Mouse (Mus musculus) T-helper 1 cell (primary cell): Measurements from ENCODE around the gene Atp11a.

Experiments used
- in situ Hi-C: fragments of 300-600 bp; cut with MboI, MseI; formaldehyde crosslinking; loops from one replicate; pipeline ENCODE4 v1.15.1; 2025; ENCODE audit warnings: high pct_unique_total_duplicates

Atp11a gene

DNA sequence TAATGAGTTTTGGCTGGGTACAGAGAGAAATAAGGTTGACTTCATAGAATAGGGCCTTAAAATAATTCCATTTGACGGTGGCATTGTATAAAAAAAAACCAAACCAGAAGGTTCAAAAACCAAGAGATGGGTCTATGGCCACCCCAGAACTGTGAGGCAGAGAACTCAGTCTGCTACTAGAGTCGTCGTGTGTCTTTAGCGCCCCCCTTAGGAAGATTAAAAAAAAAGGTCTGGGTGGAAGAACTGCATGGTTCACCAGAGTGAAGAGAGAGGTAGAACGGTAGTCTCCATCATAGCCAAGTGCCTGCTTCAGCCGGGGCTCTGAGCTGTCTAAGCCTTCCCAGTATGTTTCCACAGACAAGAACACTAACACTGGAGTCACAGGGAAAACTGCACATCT is 54.4 kb downstream of the Atp11a start:
- in situ Hi-C loops: no loop called here

DNA sequence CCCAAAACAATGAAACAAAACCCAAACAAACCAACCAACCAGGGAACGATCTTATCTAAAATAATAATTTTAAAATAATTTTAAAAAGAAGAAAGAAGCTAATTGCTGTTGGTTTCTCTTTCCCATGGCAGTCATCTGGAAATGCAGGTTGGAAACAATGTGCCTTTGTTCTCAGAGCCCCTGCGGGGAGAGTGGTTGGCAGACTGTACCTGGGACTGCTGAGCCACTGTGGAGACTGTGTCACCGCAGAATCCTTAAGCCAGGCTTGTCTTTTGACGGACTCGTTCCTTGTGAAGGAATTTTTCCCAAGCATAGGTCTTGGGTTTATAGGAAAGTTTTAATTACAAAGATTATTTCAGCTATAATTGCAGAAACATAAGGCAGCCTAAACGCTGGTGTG is 59.6 kb downstream of the Atp11a start:
- in situ Hi-C loops: no loop called here

- in situ Hi-C loops: no loop called here
Measured at GRCm38 (mm10) chr8:12822892-12823291, 66.1 kb downstream of the Atp11a start.

DNA sequence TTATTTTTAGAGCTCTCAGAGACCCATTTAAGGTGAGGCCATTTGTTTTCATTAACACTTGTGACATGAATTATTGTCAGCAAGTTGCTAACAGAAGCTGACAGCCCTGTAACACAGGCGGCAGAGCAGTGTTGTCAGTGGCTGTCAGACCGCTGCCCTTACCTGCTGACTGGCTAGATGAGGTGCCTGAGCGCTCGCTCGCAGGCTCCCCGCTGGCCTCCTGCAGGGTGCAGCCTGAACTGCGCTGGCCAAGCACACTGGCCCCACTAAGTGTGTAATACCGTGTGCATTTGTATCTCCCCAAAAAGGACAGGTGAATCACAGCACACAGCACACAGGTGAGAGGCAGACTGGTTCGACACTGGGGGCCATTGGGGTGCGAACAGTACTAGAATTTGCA is 67.7 kb downstream of the Atp11a start:
- in situ Hi-C loops: no loop called here

DNA sequence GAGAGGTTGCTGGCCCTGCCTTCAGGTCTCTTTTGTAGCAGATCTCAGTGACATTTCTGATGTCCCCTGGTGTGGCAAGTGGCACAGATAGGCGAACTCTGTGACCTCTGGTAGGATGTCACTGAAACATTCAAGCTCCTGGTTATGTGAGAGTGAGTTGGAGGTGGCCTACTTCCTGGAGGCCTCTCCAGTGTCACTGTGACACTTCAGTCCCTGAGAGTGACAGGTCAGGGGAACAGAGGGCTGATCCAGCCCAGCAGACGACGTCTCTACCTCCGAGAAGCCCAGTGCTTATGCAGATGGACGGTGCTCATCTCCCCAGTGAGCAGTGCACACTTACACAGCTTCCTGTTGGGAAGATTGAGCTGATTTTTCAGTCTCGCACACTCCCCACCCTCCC is 68.4 kb downstream of the Atp11a start:
- in situ Hi-C loops: no loop called here

DNA sequence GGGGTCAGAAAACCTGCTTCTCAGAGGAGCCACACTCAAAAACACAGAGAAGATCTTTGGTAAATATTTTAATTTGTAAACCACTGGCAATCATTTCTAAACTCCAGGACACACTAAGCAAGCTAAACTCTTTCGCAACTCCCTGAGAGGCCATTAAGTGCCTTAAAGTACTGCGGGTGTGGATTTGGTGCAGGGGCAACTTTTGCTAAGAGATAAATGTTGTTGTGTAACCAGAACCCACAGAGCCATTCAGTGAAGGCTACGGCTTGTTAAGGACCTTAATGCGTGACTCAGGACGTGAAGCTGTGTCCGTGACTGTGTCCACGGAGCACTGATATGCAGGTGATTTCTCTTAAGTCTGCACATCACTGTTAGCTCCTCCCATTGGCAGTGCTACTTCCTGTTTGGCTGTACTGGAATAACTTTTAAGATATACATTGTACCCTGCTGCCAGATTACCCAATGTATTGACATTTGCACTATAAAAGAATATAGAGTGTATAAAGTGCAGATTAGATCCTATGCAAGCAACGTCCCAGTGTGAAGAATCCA is 68.9 kb downstream of the Atp11a start:
- in situ Hi-C loops: no loop called here

DNA sequence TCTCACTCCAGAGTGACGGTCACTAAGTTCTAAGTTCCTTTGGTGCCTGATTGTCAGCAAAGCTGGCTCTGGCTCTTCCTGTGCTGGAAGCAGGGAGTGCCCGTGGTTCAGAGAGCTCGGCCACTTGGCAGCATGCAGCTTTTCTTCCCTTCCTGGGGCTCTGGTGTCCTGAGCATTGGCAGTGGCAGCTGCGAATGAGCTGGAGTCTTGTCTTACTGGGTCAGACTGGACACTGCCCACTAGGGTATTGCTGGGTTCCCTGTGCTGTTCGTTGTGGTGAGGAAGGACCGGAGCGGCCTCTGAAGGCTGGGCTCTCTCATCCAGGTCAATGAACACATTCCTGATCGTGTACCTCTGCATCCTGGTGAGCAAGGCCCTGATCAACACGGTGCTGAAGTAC is 70.3 kb downstream of the Atp11a start:
- in situ Hi-C loops: no loop called here

DNA sequence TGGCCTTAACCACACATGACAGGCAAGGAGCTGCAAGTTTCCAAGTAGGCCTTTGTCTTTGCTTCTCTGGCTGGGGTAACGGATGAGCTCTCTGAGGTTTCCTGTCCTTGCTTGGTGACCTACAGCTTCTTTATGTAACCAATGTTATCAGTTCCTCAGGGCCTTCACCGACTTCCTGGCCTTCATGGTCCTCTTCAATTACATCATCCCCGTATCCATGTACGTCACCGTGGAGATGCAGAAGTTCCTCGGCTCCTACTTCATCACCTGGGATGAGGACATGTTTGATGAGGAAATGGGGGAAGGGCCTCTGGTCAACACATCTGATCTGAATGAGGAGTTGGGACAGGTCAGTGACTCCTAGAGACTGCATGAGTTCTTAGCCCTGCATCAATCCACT is 71.5 kb downstream of the Atp11a start:
- in situ Hi-C loops: no loop called here

DNA sequence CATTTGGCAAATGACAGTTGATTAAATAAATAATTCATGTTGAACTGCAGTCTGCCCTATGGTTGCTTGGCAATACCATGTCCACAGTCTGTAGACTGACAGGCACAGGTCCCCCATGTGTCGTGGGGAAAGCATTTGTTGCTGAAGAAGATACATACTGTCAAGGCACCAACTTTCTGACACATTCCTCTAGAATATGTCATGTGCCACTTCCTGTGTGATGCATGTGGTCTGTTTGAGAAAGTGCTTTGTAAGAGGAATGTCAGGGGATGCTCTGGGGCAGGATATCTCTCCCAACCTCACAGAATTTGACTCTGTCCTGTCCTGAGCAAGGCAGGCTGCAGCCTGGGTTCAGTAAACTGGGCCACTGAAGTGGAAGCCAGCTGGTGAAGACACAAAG is 72.6 kb downstream of the Atp11a start:
- in situ Hi-C loops: no loop called here

DNA sequence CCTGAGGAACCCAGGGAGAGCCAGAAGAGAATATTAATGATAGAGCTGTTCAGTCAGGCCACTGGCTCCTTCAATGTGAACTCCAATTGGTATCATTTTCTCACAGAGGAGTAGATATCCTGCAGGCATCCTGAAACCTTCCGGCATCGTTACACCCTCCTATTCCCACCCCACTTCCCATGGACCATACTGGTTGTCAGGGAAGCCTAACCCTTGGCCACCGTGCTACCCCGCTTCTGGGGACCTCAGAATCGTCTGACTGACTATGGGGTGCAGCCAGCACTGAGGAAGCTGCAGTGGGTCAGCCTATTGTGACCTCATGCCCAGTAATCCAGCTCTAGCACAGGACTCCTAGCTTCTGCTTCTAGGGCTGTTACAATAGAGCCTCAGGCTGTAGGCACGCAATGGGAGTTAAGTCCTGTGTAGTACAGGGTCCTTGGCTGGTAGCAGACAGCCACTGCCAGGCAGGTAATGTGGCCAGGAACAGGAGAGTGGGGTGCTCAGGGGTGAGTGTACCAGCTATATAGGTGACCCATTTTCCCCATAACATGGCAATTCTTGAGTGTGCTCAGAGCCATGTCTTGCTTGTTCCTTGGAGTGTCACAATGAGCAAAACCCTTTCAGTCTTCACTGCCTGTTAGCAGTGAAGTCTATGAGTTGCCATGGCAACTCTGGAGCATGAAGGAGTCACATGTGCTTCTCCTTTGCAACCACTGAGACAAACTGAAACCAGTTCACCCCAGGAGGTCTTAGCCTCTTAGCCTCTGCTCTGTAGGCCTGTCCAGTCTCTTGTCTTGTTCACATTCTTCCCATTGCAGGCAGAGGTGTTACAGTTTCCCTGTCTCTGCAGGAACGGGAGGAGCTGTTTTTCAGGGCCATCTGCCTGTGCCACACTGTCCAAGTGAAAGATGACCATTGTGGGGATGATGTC is 75.1 kb downstream of the Atp11a start:
- in situ Hi-C loops: no loop called here

DNA sequence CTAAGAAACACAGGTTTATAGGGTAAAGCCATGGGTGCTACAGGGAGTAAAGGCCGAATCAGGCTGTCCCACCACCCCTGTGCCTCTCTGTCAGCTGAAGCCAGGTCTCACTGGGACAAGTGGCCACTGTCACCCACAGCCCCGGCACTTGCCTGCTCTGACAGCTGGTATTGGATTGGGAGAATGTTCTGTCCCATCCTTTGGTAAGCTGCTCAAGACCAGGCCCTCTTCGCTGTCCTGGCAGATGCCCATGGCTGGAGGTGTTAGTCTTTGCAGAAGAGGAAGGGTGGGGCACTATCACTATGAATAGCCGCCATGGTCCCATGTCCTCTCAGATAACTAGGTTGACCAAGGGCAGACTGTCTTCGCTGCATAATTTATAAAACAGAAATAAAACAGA is 76.8 kb downstream of the Atp11a start:
- in situ Hi-C loops: no loop called here

- in situ Hi-C loops: no loop called here
Measured at GRCm38 (mm10) chr8:12840834-12841233, 84.0 kb downstream of the Atp11a start.

DNA sequence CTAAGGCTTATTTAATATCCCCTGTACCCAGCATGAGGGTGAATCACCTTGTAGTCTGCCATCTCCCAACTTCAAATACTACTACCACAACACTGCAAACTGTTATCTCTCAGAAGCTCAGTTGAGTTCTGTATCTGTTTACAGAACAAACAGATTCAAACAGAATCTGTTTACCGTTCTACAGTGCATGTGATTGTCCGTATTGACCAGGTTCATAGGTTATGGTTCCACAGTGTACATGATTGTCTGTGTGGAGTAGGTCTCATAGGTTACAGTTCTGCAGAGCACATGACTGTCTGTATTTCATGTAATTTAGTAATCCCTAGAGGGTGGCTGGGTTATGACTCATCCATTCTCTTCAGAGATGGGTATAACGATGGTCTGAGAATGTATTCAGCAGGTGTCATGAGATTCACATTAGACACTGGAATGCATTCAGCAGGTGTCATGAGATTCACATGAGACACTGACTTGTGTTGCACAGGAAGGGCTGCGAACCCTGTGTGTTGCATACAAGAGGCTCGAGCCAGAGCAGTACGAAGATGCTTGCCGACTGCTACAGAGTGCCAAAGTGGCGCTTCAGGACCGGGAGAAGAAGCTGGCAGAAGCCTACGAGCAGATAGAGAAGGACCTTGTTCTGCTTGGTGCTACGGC is 85.7 kb downstream of the Atp11a start:
- in situ Hi-C loops: no loop called here

- in situ Hi-C loops: no loop called here
Measured at GRCm38 (mm10) chr8:12844347-12844950, 87.6 kb downstream of the Atp11a start.

- in situ Hi-C loops: no loop called here
Measured at GRCm38 (mm10) chr8:12846447-12846846, 89.6 kb downstream of the Atp11a start.

DNA sequence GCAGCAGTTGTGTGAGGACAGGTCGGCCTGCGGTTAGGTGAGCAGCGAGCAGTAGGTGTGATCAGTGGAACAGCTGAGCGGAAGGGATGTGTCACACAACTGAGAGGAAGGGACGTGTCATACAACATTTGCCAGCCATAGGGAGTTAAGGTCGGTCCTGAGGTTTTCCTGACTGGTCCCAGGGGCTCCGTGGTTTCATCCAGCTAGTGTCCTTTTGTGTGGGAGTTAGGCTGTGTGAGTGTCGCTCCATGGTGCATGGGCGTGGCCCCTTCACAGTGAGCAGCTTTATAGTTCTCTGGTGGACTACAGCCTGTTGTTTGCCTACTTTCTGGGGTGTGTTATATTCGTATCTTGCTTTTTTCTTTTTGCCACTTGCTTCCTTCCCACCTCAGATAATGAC is 94.4 kb downstream of the Atp11a start:
- in situ Hi-C loops: no loop called here

GRCm38 (mm10) chr8:12856038-12856437 is 99.2 kb downstream of the Atp11a start:
- in situ Hi-C loops: no loop called here

DNA sequence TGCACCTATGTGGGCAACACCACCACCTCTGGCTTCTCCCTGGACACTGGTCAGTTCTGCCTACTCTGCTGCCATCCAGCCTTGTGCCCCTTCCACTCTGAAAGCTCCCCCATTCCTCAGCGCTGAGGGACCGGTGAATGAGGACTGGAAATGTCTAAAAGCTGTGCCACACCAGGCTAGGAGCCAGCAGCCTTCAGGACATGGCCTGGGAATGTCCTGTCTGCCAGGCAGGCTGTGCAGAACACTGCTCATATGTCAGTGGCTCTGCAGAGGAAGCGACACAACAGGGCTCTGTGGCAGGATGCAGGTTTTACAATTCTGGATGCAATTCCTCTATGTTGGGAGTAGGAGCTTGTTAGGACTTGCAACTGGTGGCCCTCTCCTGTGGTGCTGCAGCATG is 106.2 kb downstream of the Atp11a start:
- in situ Hi-C loops: no loop called here

- in situ Hi-C loops: no loop called here
Measured at GRCm38 (mm10) chr8:12863608-12864007, 106.8 kb downstream of the Atp11a start.

DNA sequence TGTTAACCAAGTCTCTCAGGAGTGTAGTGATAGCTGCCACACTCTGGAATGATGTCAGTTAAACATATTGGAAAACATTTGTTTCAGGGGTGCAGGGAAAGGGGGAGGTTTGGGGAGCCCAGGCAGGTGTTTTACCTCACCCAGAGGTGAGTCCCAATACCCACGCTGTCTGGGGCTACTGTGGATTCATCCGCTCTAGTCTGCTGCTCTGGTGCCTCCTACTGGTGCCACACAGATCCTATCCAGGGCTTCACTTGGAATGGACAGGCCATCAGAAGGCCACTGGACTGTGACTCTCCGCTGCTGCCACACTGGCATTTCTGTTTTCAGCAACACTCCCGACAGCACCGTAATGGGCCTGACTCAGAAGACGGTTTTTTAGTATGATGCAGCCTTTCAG is 109.0 kb downstream of the Atp11a start:
- in situ Hi-C loops: no loop called here

DNA sequence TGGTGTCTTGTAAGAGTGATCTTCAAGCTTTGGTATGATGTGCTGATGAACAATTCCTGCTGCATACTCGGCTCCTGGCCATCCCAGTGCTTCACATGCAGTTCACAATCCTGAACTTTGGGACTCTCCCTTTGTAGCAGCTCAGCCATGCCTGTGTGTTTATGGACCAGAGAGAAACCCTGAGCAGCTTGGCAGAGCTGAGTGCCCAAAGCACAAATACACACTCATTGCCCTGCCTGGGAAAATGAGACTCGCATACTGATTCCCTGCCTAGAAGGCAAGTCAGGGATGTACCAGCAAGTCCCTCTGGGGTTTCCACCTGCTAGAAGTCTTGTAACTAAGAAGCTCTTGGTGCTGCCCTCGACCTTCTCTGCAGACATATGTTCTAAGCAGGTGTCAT is 112.8 kb downstream of the Atp11a start:
- in situ Hi-C loops: no loop called here

- in situ Hi-C loops: no loop called here
Measured at GRCm38 (mm10) chr8:12870656-12871055, 113.8 kb downstream of the Atp11a start.
